Mouse (Mus musculus): ENCODE data around the gene Lcn2.

DNA sequence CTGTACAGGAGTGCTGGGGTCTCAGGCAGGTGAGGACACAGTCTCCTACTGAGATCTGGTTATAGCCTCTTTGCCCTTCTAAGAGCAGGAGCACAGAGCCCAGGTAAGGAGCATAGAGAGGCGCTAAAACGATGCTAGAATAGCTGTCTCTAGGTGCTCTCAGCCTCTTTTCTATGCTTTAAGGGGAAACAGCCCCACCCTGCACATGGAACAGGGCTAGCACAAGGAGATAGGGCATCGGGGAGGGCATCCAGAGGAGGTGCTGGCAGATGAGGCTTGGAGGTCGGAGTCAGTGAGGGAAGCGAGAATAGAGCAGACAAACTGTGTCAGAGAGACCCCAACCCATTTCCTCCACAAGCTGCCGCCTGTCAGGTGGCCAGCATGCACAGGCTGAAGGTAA is 41.0 kb downstream of the Lcn2 start:
- TF ChIP-seq CTCF (IDR thresholded peaks at IDR 0.05; ENCODE audit: borderline replicate concordance, control insufficient read depth, extremely low read depth, insufficient read depth, low read length, poor library complexity), result no peak
- TF ChIP-seq POLR2A (IDR thresholded peaks at IDR 0.05; ENCODE audit: control insufficient read depth, extremely low read depth, insufficient read depth, low read length, poor library complexity), result no peak

All from thymus, adult 2 months (tissue).